Mouse (Mus musculus) embryonic fibroblast, embryonic 13.5 days (primary cell): ENCODE data around the gene Jpt2.

Experiments
- CTCF ChIP-seq: IDR thresholded peaks from 2 replicates; pipeline ENCODE4 v1.5.1; 2011; ENCODE audit warnings: mild to moderate bottlenecking, control low read depth, low read length, moderate library complexity, borderline replicate concordance; ENCODE audit not compliant: insufficient read depth
- POLR2A ChIP-seq: IDR thresholded peaks from 2 replicates; pipeline ENCODE4 v1.6.1; 2011; ENCODE audit warnings: low read depth, mild to moderate bottlenecking, control low read depth, low read length, moderate library complexity

DNA sequence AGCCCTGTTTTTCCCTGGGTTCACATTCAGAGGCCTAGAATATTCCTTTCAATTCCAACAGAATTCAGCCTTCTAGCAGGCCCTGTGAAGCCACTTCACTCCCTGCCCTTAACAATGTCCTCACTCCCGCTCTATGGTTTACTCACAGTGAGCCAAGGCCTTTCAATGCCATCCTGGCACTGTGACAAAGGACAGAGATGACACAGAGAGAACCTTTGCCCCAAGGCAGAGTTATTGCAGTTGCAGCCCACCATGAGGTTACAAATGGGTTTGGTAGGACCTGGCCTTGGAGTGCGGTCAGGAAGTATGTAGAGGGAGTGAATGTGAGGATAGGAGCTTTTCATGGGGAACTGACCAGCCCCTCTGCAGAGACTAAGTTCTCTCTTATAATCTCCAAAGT lies 52.9 kb downstream of the Jpt2 start:
- TF ChIP-seq POLR2A (no peak), CTCF (no peak)
